Mouse (Mus musculus) layer of hippocampus, adult 8-10 months (tissue): ENCODE measurements at regions not wholly inside any gene's neighbourhood (a gene's known extent, or its start where the extent isn't known, plus 50 kb on each side); places are given as distances from the start of the nearest gene placed in this dataset.
A peak's percentile ranks its signal among the peaks of the same experiment; 100 is the strongest.
"Not testable (repeated sequence)": the region's sequence is repeated elsewhere in the genome, so short reads cannot be mapped to it uniquely, and the experiment has no call there.

Experiments used
- DNase-seq, 2 experiments: peaks; one replicate each; pipeline ENCODE4 v3.0.0; 2022; ENCODE audit warnings: low spot score in 2 of 2

DNA sequence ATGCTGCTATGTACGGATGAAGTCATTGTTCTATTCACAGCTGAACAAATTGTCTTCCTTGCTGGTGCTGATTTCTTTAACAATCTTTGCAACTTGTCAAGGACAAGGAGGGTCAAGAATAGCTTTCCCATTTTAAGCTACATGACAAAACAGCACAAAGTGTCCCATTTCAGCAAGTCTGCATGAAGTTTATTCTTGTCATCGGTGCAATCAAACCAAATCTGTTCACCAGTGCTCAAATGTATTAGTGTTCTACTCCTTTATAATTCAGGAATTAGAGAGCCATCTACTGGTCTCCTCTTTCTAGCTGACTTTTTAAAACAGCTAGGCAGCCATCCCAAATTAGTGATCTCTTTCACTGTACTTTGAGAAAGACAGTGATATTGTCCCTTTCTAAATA, 1040.8 kb downstream of the Galc start:
- no peak for DNase-seq

DNA sequence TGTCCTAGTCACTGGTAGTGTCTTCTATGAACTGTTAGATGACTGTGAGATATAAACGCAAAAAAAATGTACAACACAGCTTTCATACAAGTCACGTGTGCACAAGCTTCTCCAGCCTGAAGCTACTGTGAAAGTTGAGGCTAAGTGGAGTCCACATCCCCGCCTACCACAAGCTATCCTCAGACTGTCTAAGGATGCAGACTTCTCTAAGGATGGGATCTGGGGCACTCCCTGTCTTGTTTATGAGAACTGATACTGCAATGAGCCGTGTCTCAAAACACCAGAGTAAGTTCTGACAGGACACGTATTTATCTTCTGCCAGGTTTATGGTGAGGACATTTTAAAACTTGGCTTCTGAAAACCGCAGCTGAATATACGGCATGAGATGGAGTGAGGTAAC, 1041.7 kb downstream of the Galc start:
- DNase-seq, result no peak

DNA sequence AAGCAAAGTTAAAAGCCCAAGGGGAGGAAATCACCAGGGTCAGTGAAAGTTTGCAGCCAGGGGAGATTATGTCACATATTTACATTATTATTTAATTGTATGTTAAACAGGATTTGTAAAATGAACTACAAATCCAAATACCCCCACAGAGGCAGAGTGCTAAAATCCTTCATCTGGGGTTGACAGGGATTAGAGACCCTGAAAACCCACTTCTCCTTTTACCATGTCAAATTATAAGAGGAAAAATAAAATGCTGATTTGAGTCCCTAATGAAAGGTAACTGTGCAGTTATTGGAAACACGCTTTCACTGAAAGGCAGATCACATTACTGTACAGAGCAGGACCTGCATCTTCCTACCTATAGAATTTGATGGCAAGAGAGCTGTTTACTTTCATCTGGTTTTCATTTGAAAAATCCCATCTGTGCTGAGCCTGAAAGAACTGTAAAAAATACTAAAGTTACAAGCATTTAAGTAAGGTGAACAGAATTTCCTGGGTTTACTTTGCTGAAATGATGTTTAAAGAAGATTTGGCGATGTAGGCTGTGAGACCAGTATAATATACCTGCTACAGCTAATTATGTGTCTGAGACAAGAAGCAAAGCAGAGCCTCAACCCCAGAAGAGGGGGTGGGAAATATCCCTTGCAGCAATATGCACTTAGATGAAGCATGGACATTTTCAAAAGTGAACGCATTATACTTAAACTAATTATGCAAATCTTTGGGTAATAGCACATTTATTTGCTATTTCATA, 1055.4 kb downstream of the Galc start:
- DNase-seq, result no peak

DNA sequence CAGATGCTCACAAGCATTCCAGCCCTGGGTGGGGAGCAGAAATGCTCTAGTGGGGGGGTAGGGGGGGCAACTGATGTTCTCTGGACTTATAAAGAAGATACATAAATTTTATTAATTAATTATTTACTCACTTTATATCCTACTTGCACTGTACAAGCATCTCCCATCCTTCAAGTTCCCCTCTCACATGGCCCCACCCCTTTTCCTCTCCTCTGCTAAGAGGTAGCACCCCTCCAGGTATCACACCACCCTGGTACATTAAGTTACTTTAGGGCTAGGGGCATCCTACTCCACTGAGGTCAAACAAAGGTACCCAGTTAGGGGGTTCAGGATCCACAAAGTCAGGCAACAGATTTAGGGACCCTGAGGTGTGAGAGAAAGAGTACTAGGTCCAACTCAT, 1097.4 kb downstream of the Galc start:
- DNase-seq, result no peak

DNA sequence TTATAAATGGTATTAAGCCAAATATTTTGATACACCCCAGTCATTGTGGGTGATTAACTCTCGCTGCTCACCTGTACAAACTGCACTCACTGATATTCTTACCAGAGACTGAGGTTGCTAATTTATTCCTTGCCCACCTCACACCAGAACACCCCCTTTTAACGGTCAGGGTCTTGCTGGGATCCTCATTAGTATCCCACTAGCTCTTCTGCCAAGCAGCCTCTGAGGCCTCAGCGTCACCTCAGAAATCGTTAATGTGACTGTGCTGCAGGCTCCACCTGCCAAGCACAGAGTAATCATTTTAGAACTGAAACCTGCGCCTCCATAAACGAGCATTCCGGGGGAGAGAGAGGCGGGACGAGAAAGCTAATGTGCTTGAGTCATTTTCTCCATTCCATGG, 1097.8 kb downstream of the Galc start:
- no peak for DNase-seq

DNA sequence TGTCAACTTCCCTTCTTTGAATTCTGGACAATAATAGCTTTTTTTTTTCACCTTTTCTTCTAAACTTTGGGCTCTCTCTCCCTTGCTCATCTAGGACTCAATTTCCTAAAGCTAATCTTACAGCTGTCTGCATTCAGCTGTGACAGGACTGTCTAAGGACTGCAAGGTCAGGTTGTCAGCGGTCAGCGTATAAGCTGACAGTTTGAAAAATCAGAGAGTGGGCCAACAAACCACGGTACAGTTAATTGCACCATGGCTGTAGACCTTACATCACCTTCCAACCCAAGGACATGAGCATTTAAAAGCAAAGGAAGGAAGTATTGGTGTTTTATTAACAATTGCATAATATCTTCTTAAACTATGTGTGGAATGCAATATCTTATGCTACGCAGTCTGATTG, 1100.9 kb downstream of the Galc start:
- no peak for DNase-seq

DNA sequence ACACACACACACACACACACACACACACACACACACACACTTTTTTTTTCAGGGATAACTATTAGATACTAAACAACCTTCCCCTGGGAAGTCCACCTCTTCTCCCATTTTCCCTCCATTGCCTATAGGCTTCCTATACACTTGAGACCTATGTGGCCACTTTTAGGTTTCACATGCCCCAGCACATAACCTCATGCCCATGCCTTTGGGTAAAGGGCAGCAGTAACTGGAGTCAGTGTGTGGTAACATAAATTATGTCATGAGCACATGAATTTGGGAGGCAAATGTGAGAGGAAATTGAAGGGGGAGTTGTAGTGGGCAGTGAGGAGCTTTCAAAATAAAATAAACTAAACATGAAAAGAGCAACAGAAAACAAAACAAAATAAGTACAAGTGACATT, 1101.5 kb downstream of the Galc start:
- DNase-seq, result no peak

DNA sequence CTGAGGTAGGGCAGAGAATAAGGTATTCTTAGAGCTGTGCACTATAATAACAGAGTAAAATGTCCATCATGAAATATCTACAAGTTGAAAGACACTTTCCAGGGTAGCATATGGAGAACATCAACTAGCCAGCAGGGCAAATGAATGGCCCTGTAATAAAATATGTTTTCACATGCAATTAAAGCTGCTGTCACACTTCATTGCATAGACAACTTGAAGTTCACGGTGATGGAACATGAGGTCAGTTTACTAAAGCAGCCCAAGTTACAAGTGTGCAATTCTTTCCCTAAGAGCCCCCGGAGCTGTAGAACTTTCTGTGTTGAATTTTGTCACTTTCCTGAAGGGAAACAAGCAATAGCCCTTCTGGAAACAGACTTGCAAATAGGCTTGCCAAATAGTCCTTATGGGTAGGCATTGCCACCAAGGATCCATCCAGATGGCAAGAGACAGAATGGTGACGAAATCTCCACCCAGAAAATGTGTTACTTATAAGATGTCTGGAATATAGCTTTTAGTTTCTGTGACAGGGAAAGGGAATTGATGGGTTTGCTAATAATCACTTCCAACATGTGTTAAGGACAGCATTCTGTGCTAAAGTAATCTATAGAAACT, 1102.7 kb downstream of the Galc start:
- DNase-seq, result peak; percentile 29 to 31

DNA sequence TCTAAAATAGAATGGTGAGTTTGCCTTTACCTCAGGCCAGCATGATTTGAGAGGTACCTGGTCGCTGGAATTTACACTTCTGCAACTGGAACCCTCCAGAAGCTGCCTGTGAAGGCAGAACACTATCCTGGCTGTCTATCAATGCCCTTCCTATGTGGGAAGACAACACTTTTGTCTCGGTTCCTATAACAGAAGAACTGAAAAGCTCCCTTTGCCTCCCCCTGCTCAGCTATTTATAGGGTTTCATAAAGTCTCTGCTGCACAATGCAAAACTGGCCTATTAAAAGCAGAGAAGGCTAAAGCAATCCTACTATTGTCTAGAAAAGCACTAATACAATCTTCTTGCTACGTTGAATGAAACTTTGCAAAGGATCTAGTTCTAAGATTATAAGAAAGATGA, 1116.5 kb downstream of the Galc start:
- DNase-seq, result no peak

DNA sequence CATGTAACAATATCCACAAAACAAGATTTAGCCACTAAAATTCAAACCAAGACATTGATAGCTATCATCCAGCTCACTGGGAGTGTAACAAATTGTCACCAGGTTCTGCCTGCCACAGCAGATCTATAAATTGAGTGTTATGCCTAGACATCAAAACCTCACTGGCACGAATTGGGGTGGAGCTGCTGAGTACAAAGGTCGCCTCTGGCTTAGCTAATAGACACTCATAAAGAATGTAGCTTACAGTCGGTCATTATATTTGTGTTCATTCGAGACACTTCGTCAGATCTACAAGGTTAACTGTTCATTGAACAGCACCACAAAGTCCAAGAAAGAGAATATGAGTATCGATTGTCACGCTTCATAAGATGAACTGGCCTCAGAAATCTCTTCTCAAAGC, 1121.3 kb downstream of the Galc start:
- no peak for DNase-seq

DNA sequence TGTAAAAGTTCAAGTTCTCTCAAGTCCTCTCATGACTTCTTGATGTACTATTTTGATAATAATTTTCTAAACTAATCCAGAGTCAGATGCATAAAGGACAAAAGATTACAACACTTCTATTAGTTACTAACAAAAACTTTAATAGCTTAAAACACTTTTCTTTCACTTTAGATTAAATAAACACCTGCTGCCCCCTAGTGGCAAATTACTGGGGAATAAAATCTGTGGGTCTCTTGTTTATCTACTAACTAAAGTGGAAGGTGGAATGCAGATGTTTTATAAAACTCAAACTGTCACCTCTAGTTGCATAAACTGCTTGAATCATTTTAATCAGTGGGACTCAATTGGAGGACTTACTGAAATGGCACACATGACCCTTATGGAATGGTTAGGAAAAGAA, 1129.0 kb downstream of the Galc start:
- peak in 1 of 2 experiments; percentile 8 for DNase-seq

DNA sequence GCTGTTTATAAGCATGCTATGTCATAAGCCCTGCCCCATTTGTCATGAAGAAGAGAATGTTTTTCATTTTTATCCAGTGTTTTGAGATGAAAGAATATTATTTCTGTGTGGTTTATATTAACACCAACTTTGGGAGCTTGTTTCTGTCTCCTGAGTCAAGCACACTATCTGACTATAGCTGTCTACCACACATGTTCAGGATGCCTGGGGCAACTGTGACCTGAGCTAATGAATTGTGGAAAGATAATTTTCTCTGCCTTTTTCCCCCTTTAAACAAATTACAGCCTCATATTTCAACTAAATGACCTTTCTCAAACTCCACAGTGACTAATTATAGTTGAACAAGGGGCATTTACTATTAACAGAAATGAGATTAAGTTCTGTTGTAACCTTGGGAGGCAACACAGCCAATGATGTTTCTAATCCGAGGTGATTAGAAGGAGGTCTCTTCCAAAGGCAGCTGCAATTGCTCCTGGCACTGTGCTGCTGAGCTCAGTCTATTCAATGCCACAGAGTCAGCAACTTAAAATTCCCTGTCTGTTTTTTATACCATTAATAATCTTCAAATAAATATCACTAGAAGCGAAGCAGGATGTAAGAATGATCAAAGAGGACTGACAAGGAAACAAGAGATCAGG, 1168.6 kb downstream of the Galc start:
- DNase-seq, result no peak

DNA sequence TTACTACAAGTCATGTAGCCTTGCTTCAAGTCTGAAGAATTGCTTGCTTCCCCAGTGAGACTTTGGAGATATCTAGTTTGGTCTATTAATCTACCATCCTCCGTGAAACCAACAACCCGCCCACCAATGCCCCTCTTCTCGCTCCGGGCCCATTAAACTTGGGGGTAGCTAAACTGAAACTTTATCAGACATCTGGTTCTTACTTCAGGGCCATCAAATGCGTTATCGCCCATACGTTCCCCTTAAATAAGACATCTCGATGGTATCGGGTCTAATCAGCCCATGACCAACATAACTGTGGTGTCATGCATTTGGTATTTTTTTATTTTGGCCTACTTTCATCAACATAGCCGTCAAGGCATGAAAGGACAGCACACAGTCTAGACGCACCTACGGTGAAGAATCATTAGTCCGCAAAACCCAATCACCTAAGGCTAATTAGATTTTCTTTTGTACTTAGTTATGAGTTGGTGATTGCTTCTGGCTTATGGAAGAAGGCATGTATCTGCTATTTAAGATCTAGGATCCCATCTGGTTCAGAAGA, 1197.8 kb downstream of the Galc start:
- DNase-seq, result not testable (repeated sequence)

DNA sequence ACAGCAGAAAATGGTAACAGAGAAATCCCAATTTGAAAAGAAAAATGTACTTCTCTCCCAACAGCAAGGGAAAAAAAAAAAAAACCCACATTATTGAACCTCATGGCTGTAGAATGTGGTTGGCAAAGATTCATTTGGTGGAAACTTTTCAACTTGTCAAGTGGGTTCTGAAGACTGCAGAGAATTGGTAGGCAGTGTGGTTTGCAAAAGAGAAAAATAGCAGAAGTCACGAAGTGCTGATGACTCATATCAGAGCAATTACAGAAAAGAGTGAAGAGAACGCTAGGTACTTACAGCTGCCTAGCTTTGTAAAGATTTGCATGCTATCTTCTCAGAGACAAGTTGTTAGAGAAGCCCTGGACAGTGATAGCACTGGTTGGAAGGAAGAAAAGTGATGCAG, 1211.6 kb downstream of the Galc start:
- DNase-seq, result no peak
